Mouse (Mus musculus) liver (tissue): ENCODE measurements around the gene Ppcdc.
A peak's percentile ranks its signal among the peaks of the same experiment; 100 is the strongest.

Source experiments
- DNase-seq: peaks from one replicate; pipeline ENCODE4 v3.0.0-alpha.2; 2020; ENCODE audit warnings: mixed read lengths

Ppcdc gene

GRCm38 (mm10) chr9:57351277-57351676 is 88.6 kb downstream of the Ppcdc start:
- no peak for DNase-seq

- DNase-seq, result no peak
Measured at GRCm38 (mm10) chr9:57345902-57346301, 94.0 kb downstream of the Ppcdc start.

- no peak for DNase-seq
Measured at GRCm38 (mm10) chr9:57343752-57344151, 96.2 kb downstream of the Ppcdc start.

GRCm38 (mm10) chr9:57342906-57343474 is 96.9 kb downstream of the Ppcdc start:
- DNase-seq, result no peak

- DNase-seq, result no peak
Measured at GRCm38 (mm10) chr9:57342186-57342585, 97.7 kb downstream of the Ppcdc start.

GRCm38 (mm10) chr9:57340361-57340760 is 99.6 kb downstream of the Ppcdc start:
- DNase-seq, result no peak

- peak; percentile 11 for DNase-seq
Measured at GRCm38 (mm10) chr9:57339577-57340210, 100.2 kb downstream of the Ppcdc start.

GRCm38 (mm10) chr9:57338706-57339105 is 101.2 kb downstream of the Ppcdc start:
- no peak for DNase-seq
